Mouse (Mus musculus) cerebellum, adult 18-20 months (tissue): ENCODE measurements at regions not wholly inside any gene's neighbourhood (a gene's known extent, or its start where the extent isn't known, plus 50 kb on each side); places are given as distances from the start of the nearest gene placed in this dataset.

Source experiments
- DNase-seq, 2 experiments: peaks; one replicate each; pipeline ENCODE4 v3.0.0; 2021

GRCm38 (mm10) chr7:114912109-114912508 lies 168.6 kb downstream of the Insc start:
- DNase-seq = no peak

GRCm38 (mm10) chr7:114922155-114922554 lies 178.7 kb downstream of the Insc start:
- DNase-seq = peak; percentile 26 to 29

- no peak for DNase-seq
These were observed 190.4 kb downstream of the Insc start for GRCm38 (mm10) chr7:114933861-114934260.

- DNase-seq = no peak
These were observed 207.3 kb downstream of the Insc start for GRCm38 (mm10) chr7:114950759-114951158.

GRCm38 (mm10) chr7:114963206-114963605 lies 219.7 kb downstream of the Insc start:
- DNase-seq = no peak

- DNase-seq = no peak
These were observed 222.4 kb downstream of the Insc start for GRCm38 (mm10) chr7:114965923-114966322.

GRCm38 (mm10) chr7:114986481-114986880 lies 243.0 kb downstream of the Insc start:
- DNase-seq = no peak

GRCm38 (mm10) chr7:114991255-114991654 lies 247.8 kb downstream of the Insc start:
- peak; percentile 2 to 6 for DNase-seq

- DNase-seq = no peak
These were observed 248.9 kb downstream of the Insc start for GRCm38 (mm10) chr7:114992440-114992839.

GRCm38 (mm10) chr7:115000796-115001524 lies 257.5 kb downstream of the Insc start:
- DNase-seq = no peak

- no peak for DNase-seq
These were observed 270.9 kb downstream of the Insc start for GRCm38 (mm10) chr7:115014253-115014998.

GRCm38 (mm10) chr7:115019369-115019958 lies 276.0 kb downstream of the Insc start:
- DNase-seq = no peak

GRCm38 (mm10) chr7:115020023-115020422 lies 276.5 kb downstream of the Insc start:
- no peak for DNase-seq

- DNase-seq = no peak
These were observed 282.3 kb downstream of the Insc start for GRCm38 (mm10) chr7:115025803-115026202.

- DNase-seq = peak in 1 of 2 experiments; percentile 2
These were observed 284.2 kb downstream of the Insc start for GRCm38 (mm10) chr7:115027685-115028084.

GRCm38 (mm10) chr7:115033987-115034386 lies 290.5 kb downstream of the Insc start:
- no peak for DNase-seq

- no peak for DNase-seq
These were observed 312.0 kb downstream of the Insc start for GRCm38 (mm10) chr7:115055527-115055926.

GRCm38 (mm10) chr7:115056992-115057645 lies 313.6 kb downstream of the Insc start:
- DNase-seq = no peak

- DNase-seq = no peak
These were observed 314.2 kb downstream of the Insc start for GRCm38 (mm10) chr7:115057736-115058135.

GRCm38 (mm10) chr7:115060171-115060570 lies 316.7 kb downstream of the Insc start:
- no peak for DNase-seq

GRCm38 (mm10) chr7:115062817-115063216 lies 319.3 kb downstream of the Insc start:
- DNase-seq = no peak

- DNase-seq = no peak
These were observed 324.1 kb downstream of the Insc start for GRCm38 (mm10) chr7:115067641-115068040.

GRCm38 (mm10) chr7:115073406-115073805 lies 329.9 kb downstream of the Insc start:
- no peak for DNase-seq
